Mouse (Mus musculus) cortical plate, adult 2 months (tissue): ENCODE data around the gene Dyrk1a. TPM values are rescaled to one million over a fixed set of nuclear protein-coding genes. Genes with fewer than 3 reads are reported as not detected.

Source experiments
- H3K27ac ChIP-seq: fragments of 200-500 bp; 2 replicates; pipeline ENCODE4 v1.5.1; 2012; ENCODE audit warnings: low read length, control low read depth, inconsistent platforms; ENCODE audit not compliant: insufficient read depth
- H3K4me1 ChIP-seq: fragments of 200-500 bp; 2 replicates; pipeline ENCODE4 v1.6.1; 2011; ENCODE audit warnings: low read length; ENCODE audit not compliant: control insufficient read depth, insufficient read depth
- H3K4me3 ChIP-seq: fragments of 200-500 bp; 2 replicates; pipeline ENCODE4 v1.5.1; 2011; ENCODE audit warnings: mild to moderate bottlenecking, low read length, control low read depth; ENCODE audit not compliant: insufficient read depth
- CTCF ChIP-seq: fragments of 200-500 bp; IDR thresholded peaks from 2 replicates; pipeline ENCODE4 v1.5.1; 2011; ENCODE audit warnings: mild to moderate bottlenecking, control low read depth, low read length; ENCODE audit not compliant: insufficient read depth; ENCODE audit errors: extremely low read depth
- POLR2A ChIP-seq: fragments of 200-500 bp; IDR thresholded peaks from 2 replicates; pipeline ENCODE4 v1.6.1; 2011; ENCODE audit warnings: mild to moderate bottlenecking, low read length, control low read depth; ENCODE audit not compliant: insufficient read depth; ENCODE audit errors: extremely low read depth
- polyA plus RNA-seq: library from polyadenylated mRNA; depleted of rRNA; stranded (reverse); fragments of >200 nt; gene quantifications from 2 replicates; pipeline ENCODE4 v1.2.3, GENCODE M21; 2012

The Dyrk1a gene
- polyA plus RNA-seq, 1 experiment: 41.2 TPM

- Histone ChIP-seq H3K4me3 (no peak overlapping the region), H3K4me1 (peaks cover 17% of the 10 kb centered on the region), H3K27ac (no peak overlapping the region)
- TF ChIP-seq CTCF (no peak), POLR2A (no peak)
Observed at GRCm38 (mm10) chr16:94625639-94626038, 55.8 kb downstream of the Dyrk1a start.

- no peak overlapping the region for H3K27ac ChIP-seq
- no peak overlapping the region for H3K4me3 ChIP-seq
- TF ChIP-seq POLR2A (no peak), CTCF (no peak)
- peaks cover 17% of the 10 kb centered on the region for H3K4me1 ChIP-seq
Observed at GRCm38 (mm10) chr16:94627736-94628135, 57.9 kb downstream of the Dyrk1a start.

GRCm38 (mm10) chr16:94628976-94629729, 59.3 kb downstream of the Dyrk1a start:
- TF ChIP-seq POLR2A (no peak), CTCF (no peak)
- Histone ChIP-seq H3K4me1 (peaks cover 19% of the 10 kb centered on the region), H3K4me3 (no peak overlapping the region), H3K27ac (no peak overlapping the region)

- Histone ChIP-seq H3K4me3 (no peak overlapping the region), H3K27ac (no peak overlapping the region)
- TF ChIP-seq POLR2A (no peak), CTCF (no peak)
Observed at GRCm38 (mm10) chr16:94631984-94632383, 62.2 kb downstream of the Dyrk1a start.

GRCm38 (mm10) chr16:94632424-94632963, 62.7 kb downstream of the Dyrk1a start:
- no peak for TF ChIP-seq CTCF
- no peak for TF ChIP-seq POLR2A
- no peak overlapping the region for H3K27ac ChIP-seq
- no peak overlapping the region for H3K4me3 ChIP-seq
- H3K4me1 ChIP-seq: peaks cover 13% of the 10 kb centered on the region

More at GRCm38 (mm10) chr16:94631984-94632383, 62.2 kb downstream of the Dyrk1a start:
- peaks cover 16% of the 10 kb centered on the region for H3K4me1 ChIP-seq

- Histone ChIP-seq H3K4me3 (no peak overlapping the region), H3K4me1 (peaks cover 13% of the 10 kb centered on the region), H3K27ac (no peak overlapping the region)
- TF ChIP-seq CTCF: no peak
Observed at GRCm38 (mm10) chr16:94633012-94633411, 63.2 kb downstream of the Dyrk1a start.

GRCm38 (mm10) chr16:94637423-94637822, 67.6 kb downstream of the Dyrk1a start:
- Histone ChIP-seq H3K4me1 (peaks cover 9% of the 10 kb centered on the region), H3K27ac (no peak overlapping the region), H3K4me3 (no peak overlapping the region)
- no peak for TF ChIP-seq POLR2A
- no peak for TF ChIP-seq CTCF

GRCm38 (mm10) chr16:94641799-94642198, 72.0 kb downstream of the Dyrk1a start:
- H3K27ac ChIP-seq: no peak overlapping the region
- H3K4me1 ChIP-seq: peaks cover 6% of the 10 kb centered on the region

GRCm38 (mm10) chr16:94647153-94647552, 77.3 kb downstream of the Dyrk1a start:
- TF ChIP-seq POLR2A: no peak
- Histone ChIP-seq H3K4me1 (peaks cover 16% of the 10 kb centered on the region), H3K27ac (no peak overlapping the region)

More at GRCm38 (mm10) chr16:94641799-94642198, 72.0 kb downstream of the Dyrk1a start:
- no peak for TF ChIP-seq CTCF
- no peak for TF ChIP-seq POLR2A
- no peak overlapping the region for H3K4me3 ChIP-seq

GRCm38 (mm10) chr16:94647925-94648324, 78.1 kb downstream of the Dyrk1a start:
- no peak for TF ChIP-seq POLR2A
- TF ChIP-seq CTCF: no peak
- Histone ChIP-seq H3K27ac (no peak overlapping the region), H3K4me3 (no peak overlapping the region), H3K4me1 (peaks cover 17% of the 10 kb centered on the region)

More at GRCm38 (mm10) chr16:94647153-94647552, 77.3 kb downstream of the Dyrk1a start:
- H3K4me3 ChIP-seq: no peak overlapping the region
